ENCODE assay signal across 24 mouse cellular contexts in the genomic region with DNA sequence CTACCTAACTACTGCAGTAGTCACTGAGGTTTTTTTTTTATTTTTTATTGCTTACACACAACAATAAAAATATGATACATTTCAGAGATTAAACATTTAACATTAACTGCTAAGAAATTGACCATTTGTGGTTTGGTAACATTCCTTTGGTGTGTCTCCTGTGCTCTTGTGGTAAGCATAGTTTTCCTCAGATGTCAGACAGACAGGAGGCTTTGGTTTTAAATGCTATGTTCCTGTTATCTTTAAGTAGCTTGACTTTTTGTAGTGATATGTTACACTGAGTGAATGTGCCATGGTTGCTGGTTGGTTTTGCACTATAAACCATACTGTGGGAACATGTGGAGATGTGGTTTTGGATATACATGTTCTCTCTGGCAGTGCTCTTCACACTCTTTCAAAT. TPM values are rescaled to one million over a fixed set of nuclear protein-coding genes. Genes with fewer than 3 reads are reported as not detected.
DNase-seq lines count a peak whose midpoint lies in the region; ATAC-seq and TF ChIP-seq lines count a peak whose summit lies in the region.
"Had no signal": no experiment of that assay in that cellular context is flagged by ENCODE, and none has a peak within 500 bp of the region (broad histone marks: within the 10 kb centered on the region; RNA-seq: fewer than 3 reads in every experiment).

No protein-coding gene starts in this region.

- H3K79me2 ChIP-seq in C2C12 (ENCODE audit: control insufficient read depth, insufficient read depth): peaks cover 52% of the 10 kb centered on the region

- peaks cover 8% of the 10 kb centered on the region for H3K79me3 ChIP-seq in C2C12 (ENCODE audit: low read depth)

- H3K4me2 ChIP-seq in heart, embryonic 11.5 days: no peak overlapping the region
- H3K4me2 ChIP-seq: heart, embryonic 13.5 days; hindbrain, embryonic 14.5 days had no signal

- ATAC-seq in common myeloid progenitor, adult 5-6 weeks (replicated peaks; ENCODE audit: low read depth, poor library complexity, severe bottlenecking): 0 out of 2 replicates have a peak, but pooled peaks have one; percentile 45
- ATAC-seq in erythroid progenitor cell, adult 5-6 weeks (replicated peaks; ENCODE audit: low FRiP score, poor library complexity, severe bottlenecking): no peak
- ATAC-seq in heart, embryonic 11.5 days (replicated peaks; ENCODE audit: insufficient number of reproducible peaks, low FRiP score, low TSS enrichment): no peak
- ATAC-seq: forebrain, embryonic 14.5 days; forebrain, postnatal 0 days; hindbrain, postnatal 0 days; inflammation-experienced regulatory T-cells, adult 6 months; intestine, embryonic 16.5 days had no signal

- no peaks in the 10 kb centered on the region for H3K4me1 ChIP-seq in heart, embryonic 11.5 days (ENCODE audit: control insufficient read depth, insufficient read depth, low read length)

- H3ac ChIP-seq in C2C12 (ENCODE audit: control insufficient read depth, insufficient read length, low read depth): no peak overlapping the region

- DNase-seq in 3T3-L1 (ENCODE audit: low read depth, low spot score): peak; percentile 95
- no peak for DNase-seq in testis, postnatal 14 days (ENCODE audit: low spot score)
- DNase-seq: adrenal gland, adult 8-10 months; adrenal gland, postnatal 25 days; cerebellum, adult 11-12 months; cerebellum, adult 8-10 months; cerebellum, postnatal 10 days; cerebellum, postnatal 36 days; forebrain, postnatal 0 days; gastrocnemius, adult 2 months; gastrocnemius, postnatal 14 days; heart, adult 11 months; heart, postnatal 14 days; heart, postnatal 4 days had no signal

- no peak overlapping the region for H3K9ac ChIP-seq in heart, embryonic 11.5 days (ENCODE audit: low read depth, low read length)
- H3K9ac ChIP-seq: forebrain, postnatal 0 days; heart, embryonic 13.5 days; hindbrain, embryonic 14.5 days had no signal

- no peaks in the 10 kb centered on the region for H3K36me3 ChIP-seq in C2C12 (ENCODE audit: control insufficient read depth, insufficient read depth)
- H3K36me3 ChIP-seq in heart, embryonic 11.5 days (ENCODE audit: control insufficient read depth, insufficient read depth, low read length): no peaks in the 10 kb centered on the region

- H3K4me3 ChIP-seq in C2C12 (ENCODE audit: insufficient read depth, poor library complexity, severe bottlenecking): no peak overlapping the region
- no peak overlapping the region for H3K4me3 ChIP-seq in heart, embryonic 11.5 days (ENCODE audit: low read depth, low read length)
- H3K4me3 ChIP-seq: gastrocnemius, adult 2 months; heart, embryonic 13.5 days had no signal

- no peaks in the 10 kb centered on the region for H3K27me3 ChIP-seq in C2C12 (ENCODE audit: control insufficient read depth, insufficient read depth, insufficient read length)
- H3K27me3 ChIP-seq in heart, embryonic 11.5 days (ENCODE audit: control insufficient read depth, insufficient read depth, low read length): no peaks in the 10 kb centered on the region
- H3K27me3 ChIP-seq: heart, embryonic 13.5 days had no signal

- no peak overlapping the region for H3K27ac ChIP-seq in heart, embryonic 11.5 days (ENCODE audit: low read depth, low read length)
- H3K27ac ChIP-seq: gastrocnemius, adult 2 months; heart, embryonic 13.5 days; hindbrain, embryonic 14.5 days; hindbrain, postnatal 0 days had no signal

- H3K9me3 ChIP-seq in heart, embryonic 11.5 days (replicated peaks; ENCODE audit: control insufficient read depth, low read length): 0 out of 2 replicates have a peak, but pooled peaks cover 4% of the 10 kb centered on the region

- no peak for TF ChIP-seq CTCF in C2C12 (IDR thresholded peaks at IDR 0.05; ENCODE audit: control insufficient read depth, insufficient read depth, insufficient read length)

TF ChIP-seq in C2C12, 6 proteins besides CTCF, POLR2A, EP300 and RAD21:
- TF ChIP-seq MYOG (IDR thresholded peaks at IDR 0.05; ENCODE audit: control insufficient read depth, extremely low read depth, insufficient read length) (no peak), MAX (IDR thresholded peaks at IDR 0.05) (peak; percentile 66), USF1 (IDR thresholded peaks at IDR 0.05; ENCODE audit: low read depth) (peak; percentile 17), FOSL1 (IDR thresholded peaks at IDR 0.05; ENCODE audit: insufficient read depth, low read length, poor library complexity, severe bottlenecking) (peak; percentile 2)

RNA-seq across cellular contexts. Expression of a gene that starts 19.9 kb away (rescaled TPM):
- 3.1 TPM for polyA plus RNA-seq in C2C12 (2012; fragmentation: generic; extraction: Trizol)
- 51.6 and 62.5 TPM in 2 replicates for total RNA-seq in common myeloid progenitor, adult 5-6 weeks (2017)
- 12.6 and 15.9 TPM in 2 replicates for total RNA-seq in erythroid progenitor cell, adult 5-6 weeks (2015; ENCODE audit: low replicate concordance)
- total RNA-seq in erythroid progenitor cell, adult 5-6 weeks (2017; ENCODE audit: low replicate concordance): 5.9 and 9.5 TPM in 2 replicates
- polyA plus RNA-seq in heart, embryonic 11.5 days (2014; fragmentation: Nextera tagmentation; extraction: Ambion mirVana): 3.1 and 3.2 TPM in 2 replicates
